Comparison of ENCODE assay signal across 22 mouse cellular contexts in genomic region chr13:92410486-92410885, GRCm38 (mm10). TPM values are rescaled to one million over a fixed set of nuclear protein-coding genes. Genes with fewer than 3 reads are reported as not detected.
"Had no signal": no experiment of that assay in that cellular context is flagged by ENCODE, and none has a peak within 500 bp of the region (broad histone marks: within the 10 kb centered on the region; RNA-seq: fewer than 3 reads in every experiment).

No protein-coding gene starts in this region.

- ATAC-seq: midbrain, embryonic 13.5 days had no signal

- H3K9ac ChIP-seq: liver, embryonic 13.5 days; midbrain, embryonic 13.5 days had no signal

- DNase-seq: kidney, postnatal 25 days; layer of hippocampus, adult 9-11 months; layer of hippocampus, postnatal 36 days; liver, embryonic 13.5 days; lung, adult 2 months; lung, postnatal 14 days; lung, postnatal 4 days; right cerebral cortex, adult 18-20 months; right cerebral cortex, postnatal 14 days; right cerebral cortex, postnatal 4 days; thymus, adult 2 months; thymus, postnatal 14 days; thymus, postnatal 4 days had no signal

- H3K27ac ChIP-seq: kidney, postnatal 0 days; layer of hippocampus, adult 2 months; left cerebral cortex, adult 2 months; liver, embryonic 13.5 days; midbrain, embryonic 13.5 days; stomach, postnatal 0 days had no signal

- H3K4me3 ChIP-seq: layer of hippocampus, adult 2 months; left cerebral cortex, adult 2 months; liver, embryonic 13.5 days; midbrain, embryonic 13.5 days had no signal

- H3K4me2 ChIP-seq: liver, embryonic 13.5 days; midbrain, embryonic 13.5 days had no signal

- H3K4me1 ChIP-seq: liver, embryonic 13.5 days; midbrain, embryonic 13.5 days had no signal

- H3K27me3 ChIP-seq: liver, embryonic 13.5 days; midbrain, embryonic 13.5 days had no signal

- H3K36me3 ChIP-seq: liver, embryonic 13.5 days; midbrain, embryonic 13.5 days had no signal

- H3K9me3 ChIP-seq: liver, embryonic 13.5 days; midbrain, embryonic 13.5 days had no signal

RNA-seq across cellular contexts. Expression of gene Ankrd34b, which starts 15.2 kb away (rescaled TPM):
- total RNA-seq: liver, adult 2 months; megakaryocyte progenitor cell, adult 5-6 weeks; megakaryocyte-erythroid progenitor cell, adult 5-6 weeks had no signal
- polyA plus RNA-seq: large intestine, adult 2 months; liver, adult 2 months had no signal
